Mouse (Mus musculus) hindbrain, postnatal 0 days (tissue): ENCODE results near the gene Ascc2. TPM values are rescaled to one million over a fixed set of nuclear protein-coding genes. Genes with fewer than 3 reads are reported as not detected.
A peak's percentile ranks its signal among the peaks of the same experiment; 100 is the strongest.

Experiments
- ATAC-seq: fragments of 200-750 bp; cut with Nextera tagmentation; 2 replicates; pipeline ENCODE4 v1.8.0; 2017; ENCODE audit warnings: mild to moderate bottlenecking, moderate TSS enrichment, moderate library complexity
- DNase-seq: peaks from one replicate; pipeline ENCODE4 v3.0.0-alpha.2; 2015; ENCODE audit warnings: low spot score
- H3K27ac ChIP-seq: fragments of 300-500 bp; sonication (generic); 2 replicates; pipeline ENCODE4 v1.5.1; 2014; ENCODE audit warnings: mild to moderate bottlenecking
- H3K27me3 ChIP-seq: fragments of 300-500 bp; sonication (generic); 2 replicates; pipeline ENCODE4 v1.6.1; 2014; ENCODE audit warnings: low read length, mixed read lengths; ENCODE audit not compliant: insufficient read depth
- H3K36me3 ChIP-seq: fragments of 300-500 bp; sonication (generic); 2 replicates; pipeline ENCODE4 v1.6.1; 2014; ENCODE audit warnings: low read length, mixed read lengths; ENCODE audit not compliant: insufficient read depth
- H3K4me1 ChIP-seq: fragments of 300-500 bp; sonication (generic); 2 replicates; pipeline ENCODE4 v1.6.1; 2014; ENCODE audit warnings: antibody characterized with exemption, low read length, mixed read lengths; ENCODE audit not compliant: insufficient read depth
- H3K4me2 ChIP-seq: fragments of 300-500 bp; sonication (generic); 2 replicates; pipeline ENCODE4 v1.6.1; 2014; ENCODE audit warnings: low read depth, mild to moderate bottlenecking, low read length, moderate library complexity, mixed read lengths
- H3K4me3 ChIP-seq: fragments of 300-500 bp; sonication (generic); 2 replicates; pipeline ENCODE4 v1.5.1; 2014; ENCODE audit warnings: low read length
- H3K9ac ChIP-seq: fragments of 300-500 bp; sonication (generic); replicated peaks from 2 replicates; pipeline ENCODE4 v1.6.1; 2014; ENCODE audit warnings: mild to moderate bottlenecking, low read length, moderate library complexity, mixed read lengths
- H3K9me3 ChIP-seq: fragments of 300-500 bp; sonication (generic); 2 replicates; pipeline ENCODE4 v1.6.1; 2016; ENCODE audit warnings: low read length, mixed read lengths
- CTCF ChIP-seq: IDR thresholded peaks from 2 replicates; pipeline ENCODE4 v1.5.1; 2016; ENCODE audit warnings: antibody characterized with exemption, control low read depth, low read depth
- WGBS: fragments of 180-500 bp; shearing (Covaris S2); extraction: QIAGEN DNeasy Blood & Tissue Kit; methylation state at CpG from one replicate; pipeline ENCODE4 v1.1.7; 2014; 5-methylcytosine and 5-hydroxymethylcytosine counted together
- polyA plus RNA-seq: library from polyadenylated mRNA; unstranded; fragments of >200 nt; fragmentation: Nextera tagmentation; extraction: Ambion mirVana; gene quantifications from 2 replicates; pipeline ENCODE4 v1.2.1, GENCODE M21; 2015
- total RNA-seq: library from RNA; depleted of rRNA; stranded (reverse); fragments of >200 nt; gene quantifications from 2 replicates; pipeline ENCODE4 v1.2.3, GENCODE M21; 2014; rRNA removed

The Ascc2 gene
- 15.0 and 15.5 TPM in 2 replicates for total RNA-seq
- 13.6 and 13.8 TPM in 2 replicates for polyA plus RNA-seq

GRCm38 (mm10) chr11:4637534-4638234, at the start of gene Ascc2:
Gene Ascc2, plus strand, starts transcription at chr11:4637747.
- DNase-seq (peak; percentile 91), ATAC-seq (peak; percentile 95)
- Histone ChIP-seq H3K4me1 (no peaks in the 10 kb centered on the region), H3K36me3 (no peaks in the 10 kb centered on the region; the same call in 1 of the 2 replicates), H3K4me2 (peak within 1 kb of the TSS; percentile 69), H3K27me3 (no peaks in the 10 kb centered on the region), H3K4me3 (peak within 1 kb of the TSS; percentile 68), H3K27ac (peak within 1 kb of the TSS; percentile 71), H3K9ac (peak within 1 kb of the TSS; percentile 71), H3K9me3 (no peaks in the 10 kb centered on the region)
- WGBS = under 1% methylated on average over 35 of the region's 35 CpGs
- TF ChIP-seq CTCF = peak; percentile 22; the same call in 1 of the 2 replicates

- WGBS = 83% methylated on average over 4 of the region's 4 CpGs
- H3K36me3 ChIP-seq = no peaks in the 10 kb centered on the region
- H3K9ac ChIP-seq = no peak overlapping the region
- H3K4me3 ChIP-seq = no peak overlapping the region
- H3K27ac ChIP-seq = no peak overlapping the region
- DNase-seq (no peak), ATAC-seq (no peak)
- H3K9me3 ChIP-seq = no peaks in the 10 kb centered on the region
- H3K4me1 ChIP-seq = peaks cover 8% of the 10 kb centered on the region
- no peak for TF ChIP-seq CTCF
- no peaks in the 10 kb centered on the region for H3K27me3 ChIP-seq
- no peak overlapping the region for H3K4me2 ChIP-seq
Observed at GRCm38 (mm10) chr11:4591811-4592210, 45.7 kb upstream of the Ascc2 start.

- H3K27me3 ChIP-seq = no peaks in the 10 kb centered on the region
- H3K4me3 ChIP-seq = peak overlapping the region; percentile 94
- ATAC-seq (no peak), DNase-seq (no peak)
- no peaks in the 10 kb centered on the region for H3K9me3 ChIP-seq
- peak overlapping the region; percentile 92; the same call in 1 of the 2 replicates for H3K9ac ChIP-seq
- no peaks in the 10 kb centered on the region for H3K36me3 ChIP-seq
- H3K4me2 ChIP-seq = peak overlapping the region; percentile 58
- TF ChIP-seq CTCF = no peak
- peaks cover 8% of the 10 kb centered on the region for H3K4me1 ChIP-seq
- H3K27ac ChIP-seq = no peak overlapping the region
- WGBS = 14% methylated on average over 5 of the region's 5 CpGs
Observed at GRCm38 (mm10) chr11:4593491-4593848, 44.1 kb upstream of the Ascc2 start.

- Histone ChIP-seq H3K4me3 (peak overlapping the region; percentile 94), H3K9ac (peak overlapping the region; percentile 92), H3K36me3 (no peaks in the 10 kb centered on the region), H3K27ac (peak overlapping the region; percentile 90), H3K27me3 (no peaks in the 10 kb centered on the region), H3K4me2 (peak overlapping the region; percentile 58), H3K9me3 (no peaks in the 10 kb centered on the region), H3K4me1 (peaks cover 8% of the 10 kb centered on the region)
- DNase-seq = no peak
- ATAC-seq = peak; percentile 93
- 1% methylated on average over 42 of the region's 45 CpGs for WGBS
- TF ChIP-seq CTCF = peak; percentile 25; the same call in 1 of the 2 replicates
Observed at GRCm38 (mm10) chr11:4593849-4594607, 43.5 kb upstream of the Ascc2 start.

- no peaks in the 10 kb centered on the region for H3K9me3 ChIP-seq
- peak within 1 kb of the TSS; percentile 92 for H3K9ac ChIP-seq
- peak within 1 kb of the TSS; percentile 94 for H3K4me3 ChIP-seq
- peaks cover 8% of the 10 kb centered on the region for H3K4me1 ChIP-seq
- no peak for TF ChIP-seq CTCF
- WGBS = 5% methylated on average over 53 of the region's 53 CpGs
- H3K27me3 ChIP-seq = no peaks in the 10 kb centered on the region
- H3K27ac ChIP-seq = peak within 1 kb of the TSS; percentile 90
- ATAC-seq (peak; percentile 96), DNase-seq (peak; percentile 98)
- H3K36me3 ChIP-seq = no peaks in the 10 kb centered on the region
- peak within 1 kb of the TSS; percentile 58 for H3K4me2 ChIP-seq
Observed at GRCm38 (mm10) chr11:4594608-4595500, 42.7 kb upstream of the Ascc2 start, which contains the start of gene Mtmr3. Gene Mtmr3, minus strand, starts transcription at chr11:4594863.

GRCm38 (mm10) chr11:4598411-4598810, 39.1 kb upstream of the Ascc2 start:
- no peak for ATAC-seq
- 0 out of 2 replicates have a peak, but pooled peaks cover under 1% of the 10 kb centered on the region for H3K4me1 ChIP-seq
- 88% methylated on average over 2 of the region's 2 CpGs for WGBS

More at GRCm38 (mm10) chr11:4598411-4598810, 39.1 kb upstream of the Ascc2 start:
- no peak overlapping the region for H3K4me3 ChIP-seq
- no peaks in the 10 kb centered on the region for H3K27me3 ChIP-seq
- no peak for DNase-seq
- H3K27ac ChIP-seq = no peak overlapping the region
- TF ChIP-seq CTCF = no peak
- no peaks in the 10 kb centered on the region for H3K36me3 ChIP-seq
- H3K9ac ChIP-seq = no peak overlapping the region
- no peak overlapping the region for H3K4me2 ChIP-seq
- H3K9me3 ChIP-seq = no peaks in the 10 kb centered on the region
